Mouse (Mus musculus): ENCODE measurements around the gene Agxt. TPM values are rescaled to one million over a fixed set of nuclear protein-coding genes. Genes with fewer than 3 reads are reported as not detected.
A peak's percentile ranks its signal among the peaks of the same experiment; 100 is the strongest.

Gene Agxt
- total RNA-seq (2021), result not detected
- long read RNA-seq, experiment 1, result 0 reads
- long read RNA-seq, experiment 2, result 0 reads

GRCm38 (mm10) chr1:93135036-93135526 lies at the start of gene Agxt:
Gene Agxt, plus strand, starts transcription at chr1:93135240.
- DNase-seq (ENCODE audit: low spot score in 2 of 2), result no peak

GRCm38 (mm10) chr1:93092582-93092981 lies 42.5 kb upstream of the Agxt start:
- DNase-seq (ENCODE audit: low spot score in 2 of 2), result no peak

GRCm38 (mm10) chr1:93098956-93099355 lies 36.1 kb upstream of the Agxt start:
- peak in 1 of 2 experiments; percentile 16 for DNase-seq (ENCODE audit: low spot score in 2 of 2)

- DNase-seq (ENCODE audit: low spot score in 2 of 2), result peak; percentile 35 to 36
These were observed 34.8 kb upstream of the Agxt start for GRCm38 (mm10) chr1:93100243-93100575.

- peak; percentile 44 for DNase-seq (ENCODE audit: low spot score in 2 of 2)
These were observed 34.2 kb upstream of the Agxt start for GRCm38 (mm10) chr1:93100576-93101491.

- DNase-seq (ENCODE audit: low spot score in 2 of 2), result peak; percentile 49 to 50
These were observed 33.4 kb upstream of the Agxt start, which contains the start of gene Kif1a for GRCm38 (mm10) chr1:93101571-93102061. Gene Kif1a, minus strand, starts transcription at chr1:93101951.

- DNase-seq (ENCODE audit: low spot score in 2 of 2), result no peak
These were observed 32.3 kb upstream of the Agxt start for GRCm38 (mm10) chr1:93102700-93103099.

- DNase-seq (ENCODE audit: low spot score in 2 of 2), result peak; percentile 33 to 35
These were observed 20.2 kb upstream of the Agxt start for GRCm38 (mm10) chr1:93114713-93115463.

GRCm38 (mm10) chr1:93115471-93115870 lies 19.6 kb upstream of the Agxt start:
- DNase-seq (ENCODE audit: low spot score in 2 of 2), result no peak

GRCm38 (mm10) chr1:93118816-93119215 lies 16.2 kb upstream of the Agxt start:
- DNase-seq (ENCODE audit: low spot score in 2 of 2), result no peak

GRCm38 (mm10) chr1:93123179-93123854 lies 11.7 kb upstream of the Agxt start:
- no peak for DNase-seq (ENCODE audit: low spot score in 2 of 2)

- DNase-seq (ENCODE audit: low spot score in 2 of 2), result no peak
These were observed 11.0 kb upstream of the Agxt start for GRCm38 (mm10) chr1:93124066-93124465.

- no peak for DNase-seq (ENCODE audit: low spot score in 2 of 2)
These were observed 9.8 kb upstream of the Agxt start for GRCm38 (mm10) chr1:93125256-93125655.

GRCm38 (mm10) chr1:93128209-93128608 lies 6.8 kb upstream of the Agxt start:
- DNase-seq (ENCODE audit: low spot score in 2 of 2), result no peak

GRCm38 (mm10) chr1:93128710-93129349 lies 6.2 kb upstream of the Agxt start:
- DNase-seq (ENCODE audit: low spot score in 2 of 2), result peak; percentile 52 to 56

- no peak for DNase-seq (ENCODE audit: low spot score in 2 of 2)
These were observed 4.6 kb upstream of the Agxt start for GRCm38 (mm10) chr1:93130242-93130983.

GRCm38 (mm10) chr1:93132676-93133075 lies 2.4 kb upstream of the Agxt start:
- no peak for DNase-seq (ENCODE audit: low spot score in 2 of 2)

- no peak for DNase-seq (ENCODE audit: low spot score in 2 of 2)
These were observed 3.5 kb downstream of the Agxt start for GRCm38 (mm10) chr1:93138534-93138933.

GRCm38 (mm10) chr1:93139713-93140112 lies 4.7 kb downstream of the Agxt start:
- no peak for DNase-seq (ENCODE audit: low spot score in 2 of 2)

- no peak for DNase-seq (ENCODE audit: low spot score in 2 of 2)
These were observed 7.8 kb downstream of the Agxt start for GRCm38 (mm10) chr1:93142871-93143270.
